8 mouse cellular contexts compared by ENCODE assay signal in the genomic region with DNA sequence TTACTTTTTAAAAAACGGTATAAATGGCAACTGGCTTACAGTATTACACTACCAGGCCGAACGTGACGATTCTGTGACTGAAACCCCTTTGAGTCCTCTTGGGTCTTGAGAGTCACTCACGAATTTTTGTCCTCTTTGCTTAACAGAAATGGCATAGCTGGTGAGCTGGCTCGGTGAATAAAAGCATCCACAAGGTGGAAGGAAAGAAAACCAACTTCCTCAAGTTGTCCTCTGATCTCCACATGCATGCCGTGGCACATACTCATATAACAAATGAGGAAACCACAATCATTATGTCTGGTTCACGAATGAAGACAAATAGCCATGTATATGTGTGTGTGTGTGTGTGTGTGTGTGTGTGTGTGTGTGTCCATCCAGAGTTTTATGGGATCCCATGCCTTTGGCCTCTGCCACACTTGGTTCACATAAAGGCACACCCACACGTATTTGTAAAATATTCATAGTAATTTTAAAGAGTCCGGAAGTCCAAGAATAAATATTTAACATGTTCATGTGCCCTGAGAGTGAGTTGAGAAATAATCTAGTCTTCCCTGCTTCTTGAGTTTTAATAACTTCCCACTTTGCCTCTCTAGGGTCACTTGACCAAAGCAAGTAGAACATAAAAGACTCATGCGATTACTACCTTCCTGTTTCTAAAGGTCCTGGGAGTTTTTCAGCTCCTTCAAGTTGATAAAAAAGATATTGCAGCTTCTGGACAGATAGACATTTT. TPM values are rescaled to one million over a fixed set of nuclear protein-coding genes. Genes with fewer than 3 reads are reported as not detected.
DNase-seq lines count a peak whose midpoint lies in the region; ATAC-seq and TF ChIP-seq lines count a peak whose summit lies in the region.

No protein-coding gene starts in this region.

- TF ChIP-seq CTCF in intestine, postnatal 0 days (IDR thresholded peaks at IDR 0.05; ENCODE audit: low read depth), result no peak

- peak overlapping the region; percentile 74 for H3K4me3 ChIP-seq in embryonic facial prominence, embryonic 14.5 days (ENCODE audit: low read depth, low read length)
- peak overlapping the region; percentile 74 for H3K4me3 ChIP-seq in intestine, postnatal 0 days (ENCODE audit: low read depth, low read length)
- H3K4me3 ChIP-seq in midbrain, embryonic 16.5 days (ENCODE audit: low read depth, low read length), result peak overlapping the region; percentile 58

- peaks cover 6% of the 10 kb centered on the region for H3K36me3 ChIP-seq in embryonic facial prominence, embryonic 14.5 days (ENCODE audit: control insufficient read depth, insufficient read depth, low read length)
- no peaks in the 10 kb centered on the region for H3K36me3 ChIP-seq in intestine, postnatal 0 days (ENCODE audit: control insufficient read depth, insufficient read depth)
- H3K36me3 ChIP-seq in midbrain, embryonic 16.5 days (ENCODE audit: control insufficient read depth, insufficient read depth, low read length), result no peaks in the 10 kb centered on the region

- peak; percentile 54; the same call in 1 of the 2 replicates for ATAC-seq in embryonic facial prominence, embryonic 14.5 days (ENCODE audit: low read depth)
- ATAC-seq in intestine, postnatal 0 days, result peak; percentile 46
- ATAC-seq in midbrain, embryonic 16.5 days, result peak; percentile 63

- H3K9me3 ChIP-seq in embryonic facial prominence, embryonic 14.5 days (ENCODE audit: control insufficient read depth, low read length), result no peaks in the 10 kb centered on the region
- no peaks in the 10 kb centered on the region for H3K9me3 ChIP-seq in intestine, postnatal 0 days (ENCODE audit: control insufficient read depth)
- H3K9me3 ChIP-seq in midbrain, embryonic 16.5 days (replicated peaks; ENCODE audit: control insufficient read depth, low read length, poor library complexity, severe bottlenecking), result no peaks in the 10 kb centered on the region

- peak overlapping the region; percentile 32; the same call in 1 of the 2 replicates for H3K9ac ChIP-seq in embryonic facial prominence, embryonic 14.5 days (ENCODE audit: low read depth, low read length)
- no peak overlapping the region for H3K9ac ChIP-seq in intestine, postnatal 0 days (ENCODE audit: low read depth, low read length)
- peak overlapping the region; percentile 62; the same call in 1 of the 2 replicates for H3K9ac ChIP-seq in midbrain, embryonic 16.5 days (ENCODE audit: low read depth, low read length)

- H3K27me3 ChIP-seq in embryonic facial prominence, embryonic 14.5 days (replicated peaks; ENCODE audit: control insufficient read depth, insufficient read depth, low read length), result no peaks in the 10 kb centered on the region; the same call in 1 of the 2 replicates
- H3K27me3 ChIP-seq in intestine, postnatal 0 days (replicated peaks; ENCODE audit: control insufficient read depth, insufficient read depth, low read length), result no peaks in the 10 kb centered on the region
- H3K27me3 ChIP-seq in midbrain, embryonic 16.5 days (ENCODE audit: control insufficient read depth, insufficient read depth, low read depth, low read length), result no peaks in the 10 kb centered on the region

- no peak overlapping the region for H3K27ac ChIP-seq in embryonic facial prominence, embryonic 14.5 days (replicated peaks; ENCODE audit: low read depth, low read length)
- H3K27ac ChIP-seq in intestine, postnatal 0 days (ENCODE audit: low read depth, low read length), result no peak overlapping the region
- peak overlapping the region; percentile 68 for H3K27ac ChIP-seq in midbrain, embryonic 16.5 days (ENCODE audit: low read length)

- H3K4me2 ChIP-seq in embryonic facial prominence, embryonic 14.5 days (ENCODE audit: low read depth, low read length), result peak overlapping the region; percentile 80
- H3K4me2 ChIP-seq in intestine, postnatal 0 days (replicated peaks; ENCODE audit: low read depth), result peak overlapping the region; percentile 89
- H3K4me2 ChIP-seq in midbrain, embryonic 16.5 days (ENCODE audit: low read length), result peak overlapping the region; percentile 85

- no peaks in the 10 kb centered on the region; the same call in 1 of the 2 replicates for H3K4me1 ChIP-seq in embryonic facial prominence, embryonic 14.5 days (ENCODE audit: control insufficient read depth, insufficient read depth, low read length)
- no peaks in the 10 kb centered on the region for H3K4me1 ChIP-seq in intestine, postnatal 0 days (replicated peaks; ENCODE audit: control insufficient read depth, insufficient read depth, low read length)
- peaks cover 11% of the 10 kb centered on the region for H3K4me1 ChIP-seq in midbrain, embryonic 16.5 days (ENCODE audit: control insufficient read depth, insufficient read depth, low read length)

- DNase-seq in kidney, adult 18-20 months, result peak; percentile 10
- no peak for DNase-seq in kidney, postnatal 36 days
- DNase-seq in embryonic facial prominence, embryonic 14.5 days (ENCODE audit: low spot score), result no peak
- no peak for DNase-seq in cerebellum, adult 8-10 months
- DNase-seq in embryo, embryonic 11 days, result no peak
- DNase-seq in right cerebral cortex, postnatal 10 days (ENCODE audit: low spot score in 2 of 2), result no peak

- 38% methylated on average over 11 of the region's 11 CpGs for WGBS in embryonic facial prominence, embryonic 14.5 days
- 29% methylated on average over 11 of the region's 11 CpGs for whole genome bisulfite sequencing in intestine, postnatal 0 days
- 39% methylated on average over 11 of the region's 11 CpGs for WGBS in midbrain, embryonic 16.5 days

RNA-seq across cellular contexts. Expression of a gene that starts 0.6 kb away (rescaled TPM):
- polyA plus RNA-seq in embryonic facial prominence, embryonic 14.5 days (2014; fragmentation: Nextera tagmentation; extraction: Ambion mirVana), result 16.8 and 18.9 TPM in 2 replicates
- 5.1 and 6.3 TPM in 2 replicates for polyA plus RNA-seq in intestine, postnatal 0 days (2015; fragmentation: Nextera tagmentation; extraction: Ambion mirVana)
- 4.3 and 6.1 TPM in 2 replicates for polyA plus RNA-seq in midbrain, embryonic 16.5 days (2015; fragmentation: Nextera tagmentation; extraction: Ambion mirVana)

RNA-seq across cellular contexts. Expression of a gene that starts 6.4 kb away (rescaled TPM):
- polyA plus RNA-seq in embryonic facial prominence, embryonic 14.5 days (2014; fragmentation: Nextera tagmentation; extraction: Ambion mirVana), result 0.12 and 0.24 TPM in 2 replicates
- 0.13 and 0.25 TPM in 2 replicates for polyA plus RNA-seq in intestine, postnatal 0 days (2015; fragmentation: Nextera tagmentation; extraction: Ambion mirVana)
- polyA plus RNA-seq in midbrain, embryonic 16.5 days (2015; fragmentation: Nextera tagmentation; extraction: Ambion mirVana), result not detected in 2 replicates

RNA-seq across cellular contexts. Expression of a gene that starts 40.0 kb away (rescaled TPM):
- 38.4 and 42.2 TPM in 2 replicates for polyA plus RNA-seq in embryonic facial prominence, embryonic 14.5 days (2014; fragmentation: Nextera tagmentation; extraction: Ambion mirVana)
- polyA plus RNA-seq in intestine, postnatal 0 days (2015; fragmentation: Nextera tagmentation; extraction: Ambion mirVana), result 50.0 and 50.6 TPM in 2 replicates
- 40.6 and 47.4 TPM in 2 replicates for polyA plus RNA-seq in midbrain, embryonic 16.5 days (2015; fragmentation: Nextera tagmentation; extraction: Ambion mirVana)

RNA-seq across cellular contexts. Expression of a gene that starts 43.6 kb away (rescaled TPM):
- polyA plus RNA-seq in embryonic facial prominence, embryonic 14.5 days (2014; fragmentation: Nextera tagmentation; extraction: Ambion mirVana), result 27.4 and 28.3 TPM in 2 replicates
- 13.0 and 13.3 TPM in 2 replicates for polyA plus RNA-seq in intestine, postnatal 0 days (2015; fragmentation: Nextera tagmentation; extraction: Ambion mirVana)
- polyA plus RNA-seq in midbrain, embryonic 16.5 days (2015; fragmentation: Nextera tagmentation; extraction: Ambion mirVana), result 17.0 and 18.2 TPM in 2 replicates
